Mouse (Mus musculus): ENCODE data around the gene Orc5.
"Not testable (repeated sequence)": the region's sequence is repeated elsewhere in the genome, so short reads cannot be mapped to it uniquely, and the experiment has no call there.

Gene Orc5

GRCm38 (mm10) chr5:22532571-22532970, 17.7 kb downstream of the Orc5 start:
- no peak for DNase-seq (ENCODE audit: low spot score)

- no peak for DNase-seq (ENCODE audit: low spot score)
Observed at GRCm38 (mm10) chr5:22522612-22523011, 27.6 kb downstream of the Orc5 start.

GRCm38 (mm10) chr5:22519708-22520107, 30.5 kb downstream of the Orc5 start:
- DNase-seq (ENCODE audit: low spot score) = no peak

- DNase-seq (ENCODE audit: low spot score) = not testable (repeated sequence)
Observed at GRCm38 (mm10) chr5:22515745-22516144, 34.5 kb downstream of the Orc5 start.

GRCm38 (mm10) chr5:22514231-22514630, 36.0 kb downstream of the Orc5 start:
- not testable (repeated sequence) for DNase-seq (ENCODE audit: low spot score)

- DNase-seq (ENCODE audit: low spot score) = not testable (repeated sequence)
Observed at GRCm38 (mm10) chr5:22512579-22512978, 37.6 kb downstream of the Orc5 start.

- DNase-seq (ENCODE audit: low spot score) = no peak
Observed at GRCm38 (mm10) chr5:22511824-22512223, 38.4 kb downstream of the Orc5 start.

- DNase-seq (ENCODE audit: low spot score) = no peak
Observed at GRCm38 (mm10) chr5:22508560-22508959, 41.7 kb downstream of the Orc5 start.

GRCm38 (mm10) chr5:22499437-22499836, 50.8 kb downstream of the Orc5 start:
- DNase-seq (ENCODE audit: low spot score) = no peak

GRCm38 (mm10) chr5:22491088-22491487, 59.1 kb downstream of the Orc5 start:
- DNase-seq (ENCODE audit: low spot score) = no peak

GRCm38 (mm10) chr5:22489091-22489490, 61.1 kb downstream of the Orc5 start:
- no peak for DNase-seq (ENCODE audit: low spot score)

- DNase-seq (ENCODE audit: low spot score) = no peak
Observed at GRCm38 (mm10) chr5:22486601-22487206, 63.5 kb downstream of the Orc5 start.

GRCm38 (mm10) chr5:22485764-22486163, 64.5 kb downstream of the Orc5 start:
- DNase-seq (ENCODE audit: low spot score) = no peak

GRCm38 (mm10) chr5:22482567-22482966, 67.7 kb downstream of the Orc5 start:
- DNase-seq (ENCODE audit: low spot score) = no peak

GRCm38 (mm10) chr5:22472445-22472844, 77.8 kb downstream of the Orc5 start:
- not testable (repeated sequence) for DNase-seq (ENCODE audit: low spot score)

- no peak for DNase-seq (ENCODE audit: low spot score)
Observed at GRCm38 (mm10) chr5:22471243-22471642, 79.0 kb downstream of the Orc5 start.

- no peak for DNase-seq (ENCODE audit: low spot score)
Observed at GRCm38 (mm10) chr5:22452871-22453661, 97.2 kb downstream of the Orc5 start.

GRCm38 (mm10) chr5:22452452-22452851, 97.8 kb downstream of the Orc5 start:
- DNase-seq (ENCODE audit: low spot score) = no peak

GRCm38 (mm10) chr5:22451764-22452163, 98.5 kb downstream of the Orc5 start:
- no peak for DNase-seq (ENCODE audit: low spot score)

GRCm38 (mm10) chr5:22449492-22449891, 100.7 kb downstream of the Orc5 start:
- no peak for DNase-seq (ENCODE audit: low spot score)
